Mouse (Mus musculus) neural tube, embryonic 12.5 days (tissue): ENCODE measurements around the gene Klhl2. TPM values are rescaled to one million over a fixed set of nuclear protein-coding genes. Genes with fewer than 3 reads are reported as not detected.

Source experiments
- ATAC-seq: fragments of 200-750 bp; cut with Nextera tagmentation; 2 replicates; pipeline ENCODE4 v1.8.0; 2017; ENCODE audit warnings: low read depth, mild to moderate bottlenecking, moderate TSS enrichment, moderate library complexity; ENCODE audit not compliant: low FRiP score
- H3K27ac ChIP-seq: fragments of 300-500 bp; sonication (generic); 2 replicates; pipeline ENCODE4 v1.5.1; 2016
- H3K27me3 ChIP-seq: fragments of 300-500 bp; sonication (generic); replicated peaks from 2 replicates; pipeline ENCODE4 v1.6.1; 2016; ENCODE audit warnings: mild to moderate bottlenecking
- H3K36me3 ChIP-seq: fragments of 300-500 bp; sonication (generic); 2 replicates; pipeline ENCODE4 v1.6.1; 2016; ENCODE audit warnings: mild to moderate bottlenecking
- H3K4me1 ChIP-seq: fragments of 300-500 bp; sonication (generic); 2 replicates; pipeline ENCODE4 v1.6.1; 2016
- H3K4me2 ChIP-seq: fragments of 300-500 bp; sonication (generic); replicated peaks from 2 replicates; pipeline ENCODE4 v1.6.1; 2016; ENCODE audit warnings: mild to moderate bottlenecking
- H3K4me3 ChIP-seq: fragments of 300-500 bp; sonication (generic); 2 replicates; pipeline ENCODE4 v1.5.1; 2016
- H3K9ac ChIP-seq: fragments of 300-500 bp; sonication (generic); 2 replicates; pipeline ENCODE4 v1.6.1; 2016; ENCODE audit warnings: mild to moderate bottlenecking
- H3K9me3 ChIP-seq: fragments of 300-500 bp; sonication (generic); 2 replicates; pipeline ENCODE4 v1.6.1; 2016; ENCODE audit warnings: mild to moderate bottlenecking
- WGBS: fragments of 180-500 bp; shearing (Covaris S2); methylation state at CpG from one replicate; pipeline ENCODE4 v1.1.7; 2016; 5-methylcytosine and 5-hydroxymethylcytosine counted together
- polyA plus RNA-seq: library from polyadenylated mRNA; unstranded; fragments of >200 nt; fragmentation: Nextera tagmentation; extraction: Ambion mirVana; gene quantifications from 2 replicates; pipeline ENCODE4 v1.2.1, GENCODE M21; 2016

Gene Klhl2
- polyA plus RNA-seq, 1 experiment from 2014 or later = 30.0 TPM

GRCm38 (mm10) chr8:64827356-64827755 is 22.5 kb downstream of the Klhl2 start:
- Histone ChIP-seq H3K36me3 (peaks cover 24% of the 10 kb centered on the region), H3K9ac (no peak overlapping the region), H3K4me1 (peaks cover 6% of the 10 kb centered on the region; the same call in 1 of the 2 replicates), H3K27me3 (no peaks in the 10 kb centered on the region), H3K4me2 (no peak overlapping the region), H3K9me3 (no peaks in the 10 kb centered on the region), H3K4me3 (no peak overlapping the region), H3K27ac (no peak overlapping the region)
- no peak for ATAC-seq
- WGBS = 92% methylated on average over 10 of the region's 10 CpGs

GRCm38 (mm10) chr8:64826461-64826860 is 23.4 kb downstream of the Klhl2 start:
- Histone ChIP-seq H3K36me3 (peaks cover 24% of the 10 kb centered on the region), H3K4me3 (no peak overlapping the region), H3K9ac (no peak overlapping the region), H3K4me1 (peaks cover 2% of the 10 kb centered on the region; the same call in 1 of the 2 replicates), H3K27ac (no peak overlapping the region), H3K9me3 (no peaks in the 10 kb centered on the region), H3K27me3 (no peaks in the 10 kb centered on the region), H3K4me2 (no peak overlapping the region)
- no peak for ATAC-seq
- WGBS = 83% methylated on average over 8 of the region's 8 CpGs

- no peak overlapping the region for H3K4me3 ChIP-seq
- ATAC-seq = no peak
- 83% methylated on average over 11 of the region's 11 CpGs for WGBS
- H3K9ac ChIP-seq = no peak overlapping the region
- H3K4me1 ChIP-seq = no peaks in the 10 kb centered on the region
- H3K27ac ChIP-seq = no peak overlapping the region
- H3K27me3 ChIP-seq = no peaks in the 10 kb centered on the region
- no peak overlapping the region for H3K4me2 ChIP-seq
- peaks cover 15% of the 10 kb centered on the region for H3K36me3 ChIP-seq
- no peaks in the 10 kb centered on the region for H3K9me3 ChIP-seq
Observed at GRCm38 (mm10) chr8:64823905-64824304, 25.9 kb downstream of the Klhl2 start.

- Histone ChIP-seq H3K27me3 (no peaks in the 10 kb centered on the region), H3K9ac (no peak overlapping the region), H3K4me2 (no peak overlapping the region), H3K4me1 (no peaks in the 10 kb centered on the region), H3K4me3 (no peak overlapping the region), H3K36me3 (peaks cover 16% of the 10 kb centered on the region), H3K27ac (no peak overlapping the region), H3K9me3 (no peaks in the 10 kb centered on the region)
- no peak for ATAC-seq
- 92% methylated on average over 4 of the region's 4 CpGs for WGBS
Observed at GRCm38 (mm10) chr8:64820940-64821339, 28.9 kb downstream of the Klhl2 start.

GRCm38 (mm10) chr8:64811790-64812189 is 38.0 kb downstream of the Klhl2 start:
- Histone ChIP-seq H3K4me2 (no peak overlapping the region), H3K4me3 (no peak overlapping the region), H3K9me3 (no peaks in the 10 kb centered on the region), H3K36me3 (peaks cover 15% of the 10 kb centered on the region), H3K4me1 (no peaks in the 10 kb centered on the region), H3K27me3 (no peaks in the 10 kb centered on the region), H3K27ac (no peak overlapping the region), H3K9ac (no peak overlapping the region)
- ATAC-seq = no peak
- 97% methylated on average over 9 of the region's 9 CpGs for WGBS

- ATAC-seq = no peak
- H3K4me3 ChIP-seq = no peak overlapping the region
- H3K27ac ChIP-seq = no peak overlapping the region
- no peaks in the 10 kb centered on the region for H3K4me1 ChIP-seq
- peaks cover 14% of the 10 kb centered on the region for H3K36me3 ChIP-seq
- H3K9me3 ChIP-seq = no peaks in the 10 kb centered on the region
- no peaks in the 10 kb centered on the region for H3K27me3 ChIP-seq
- WGBS = 91% methylated on average over 4 of the region's 4 CpGs
- H3K4me2 ChIP-seq = no peak overlapping the region
- H3K9ac ChIP-seq = no peak overlapping the region
Observed at GRCm38 (mm10) chr8:64811083-64811482, 38.7 kb downstream of the Klhl2 start.

- Histone ChIP-seq H3K9me3 (no peaks in the 10 kb centered on the region), H3K36me3 (peaks cover 6% of the 10 kb centered on the region; the same call in 1 of the 2 replicates), H3K27me3 (no peaks in the 10 kb centered on the region), H3K27ac (no peak overlapping the region), H3K4me1 (no peaks in the 10 kb centered on the region), H3K4me3 (no peak overlapping the region), H3K9ac (no peak overlapping the region), H3K4me2 (no peak overlapping the region)
- 88% methylated on average over 3 of the region's 3 CpGs for WGBS
- no peak for ATAC-seq
Observed at GRCm38 (mm10) chr8:64806558-64806957, 43.3 kb downstream of the Klhl2 start.

GRCm38 (mm10) chr8:64804971-64805370 is 44.8 kb downstream of the Klhl2 start:
- no peak overlapping the region for H3K4me2 ChIP-seq
- 91% methylated on average over 4 of the region's 4 CpGs for WGBS
- H3K9me3 ChIP-seq = no peaks in the 10 kb centered on the region
- H3K4me3 ChIP-seq = no peak overlapping the region
- H3K27me3 ChIP-seq = no peaks in the 10 kb centered on the region
- no peak overlapping the region for H3K27ac ChIP-seq
- H3K36me3 ChIP-seq = no peaks in the 10 kb centered on the region
- no peaks in the 10 kb centered on the region for H3K4me1 ChIP-seq
- ATAC-seq = no peak
- no peak overlapping the region for H3K9ac ChIP-seq

- Histone ChIP-seq H3K4me3 (no peak overlapping the region), H3K27me3 (no peaks in the 10 kb centered on the region), H3K9me3 (no peaks in the 10 kb centered on the region), H3K36me3 (no peaks in the 10 kb centered on the region), H3K9ac (no peak overlapping the region), H3K4me1 (no peaks in the 10 kb centered on the region), H3K4me2 (no peak overlapping the region), H3K27ac (no peak overlapping the region)
- WGBS = 90% methylated on average over 8 of the region's 8 CpGs
- ATAC-seq = no peak
Observed at GRCm38 (mm10) chr8:64799306-64799705, 50.5 kb downstream of the Klhl2 start.

- 91% methylated on average over 3 of the region's 3 CpGs for WGBS
Observed at GRCm38 (mm10) chr8:64798503-64798902, 51.3 kb downstream of the Klhl2 start.

GRCm38 (mm10) chr8:64797751-64798150 is 52.1 kb downstream of the Klhl2 start:
- WGBS = 95% methylated on average over 10 of the region's 10 CpGs
- Histone ChIP-seq H3K4me2 (no peak overlapping the region), H3K9me3 (no peaks in the 10 kb centered on the region), H3K27ac (no peak overlapping the region), H3K4me3 (no peak overlapping the region), H3K4me1 (no peaks in the 10 kb centered on the region), H3K27me3 (no peaks in the 10 kb centered on the region), H3K9ac (no peak overlapping the region), H3K36me3 (no peaks in the 10 kb centered on the region)
- no peak for ATAC-seq

More at GRCm38 (mm10) chr8:64798503-64798902, 51.3 kb downstream of the Klhl2 start:
- no peaks in the 10 kb centered on the region for H3K27me3 ChIP-seq
- H3K9me3 ChIP-seq = no peaks in the 10 kb centered on the region
- no peak overlapping the region for H3K4me2 ChIP-seq
- no peak overlapping the region for H3K27ac ChIP-seq
- no peak for ATAC-seq
- H3K4me1 ChIP-seq = no peaks in the 10 kb centered on the region
- no peaks in the 10 kb centered on the region for H3K36me3 ChIP-seq
- no peak overlapping the region for H3K4me3 ChIP-seq
- no peak overlapping the region for H3K9ac ChIP-seq

GRCm38 (mm10) chr8:64791250-64791881 is 58.5 kb downstream of the Klhl2 start:
- no peak overlapping the region for H3K4me2 ChIP-seq
- no peak overlapping the region for H3K4me3 ChIP-seq
- no peaks in the 10 kb centered on the region for H3K27me3 ChIP-seq
- no peak overlapping the region for H3K27ac ChIP-seq
- 78% methylated on average over 4 of the region's 4 CpGs for WGBS
- no peak for ATAC-seq
- no peak overlapping the region for H3K9ac ChIP-seq
- H3K4me1 ChIP-seq = no peaks in the 10 kb centered on the region
- no peaks in the 10 kb centered on the region for H3K36me3 ChIP-seq
- H3K9me3 ChIP-seq = no peaks in the 10 kb centered on the region

- no peaks in the 10 kb centered on the region for H3K9me3 ChIP-seq
- ATAC-seq = no peak
- H3K4me1 ChIP-seq = no peaks in the 10 kb centered on the region
- no peak overlapping the region for H3K4me2 ChIP-seq
- H3K27ac ChIP-seq = no peak overlapping the region
- H3K27me3 ChIP-seq = no peaks in the 10 kb centered on the region
- H3K4me3 ChIP-seq = no peak overlapping the region
- H3K36me3 ChIP-seq = no peaks in the 10 kb centered on the region
- H3K9ac ChIP-seq = no peak overlapping the region
- 76% methylated on average over 2 of the region's 2 CpGs for WGBS
Observed at GRCm38 (mm10) chr8:64790418-64790817, 59.4 kb downstream of the Klhl2 start.
